Mouse (Mus musculus) intestine, embryonic 15.5 days (tissue): ENCODE measurements at regions not wholly inside any gene's neighbourhood (a gene's known extent, or its start where the extent isn't known, plus 50 kb on each side); places are given as distances from the start of the nearest gene placed in this dataset.
"Not testable (repeated sequence)": the region's sequence is repeated elsewhere in the genome, so short reads cannot be mapped to it uniquely, and the experiment has no call there.

Experiments used
- ATAC-seq: fragments of 200-750 bp; cut with Nextera tagmentation; 2 replicates; pipeline ENCODE4 v1.8.0; 2017; ENCODE audit warnings: moderate TSS enrichment, moderate library complexity
- H3K27ac ChIP-seq: fragments of 300-500 bp; sonication (generic); 2 replicates; pipeline ENCODE4 v1.5.1; 2015; ENCODE audit warnings: mild to moderate bottlenecking, inconsistent platforms
- H3K27me3 ChIP-seq: fragments of 300-500 bp; sonication (generic); replicated peaks from 2 replicates; pipeline ENCODE4 v1.6.1; 2015; ENCODE audit warnings: inconsistent platforms
- H3K36me3 ChIP-seq: fragments of 300-500 bp; sonication (generic); 2 replicates; pipeline ENCODE4 v1.6.1; 2015; ENCODE audit warnings: inconsistent platforms
- H3K4me1 ChIP-seq: fragments of 300-500 bp; sonication (generic); replicated peaks from 2 replicates; pipeline ENCODE4 v1.6.1; 2015; ENCODE audit warnings: inconsistent platforms
- H3K4me2 ChIP-seq: fragments of 300-500 bp; sonication (generic); replicated peaks from 2 replicates; pipeline ENCODE4 v1.6.1; 2015; ENCODE audit warnings: mild to moderate bottlenecking, inconsistent platforms
- H3K4me3 ChIP-seq: fragments of 300-500 bp; sonication (generic); replicated peaks from 2 replicates; pipeline ENCODE4 v1.5.1; 2015; ENCODE audit warnings: inconsistent platforms
- H3K9ac ChIP-seq: fragments of 300-500 bp; sonication (generic); 2 replicates; pipeline ENCODE4 v1.6.1; 2015; ENCODE audit warnings: inconsistent platforms
- H3K9me3 ChIP-seq: fragments of 300-500 bp; sonication (generic); 2 replicates; pipeline ENCODE4 v1.6.1; 2016; ENCODE audit warnings: inconsistent platforms
- WGBS: fragments of 180-500 bp; shearing (Covaris S2); methylation state at CpG from one replicate; pipeline ENCODE4 v1.1.7; 2015; 5-methylcytosine and 5-hydroxymethylcytosine counted together

- no peak overlapping the region for H3K27ac ChIP-seq
- 92% methylated on average over 2 of the region's 2 CpGs for WGBS
- no peak overlapping the region for H3K4me3 ChIP-seq
- H3K4me1 ChIP-seq: no peaks in the 10 kb centered on the region
- H3K36me3 ChIP-seq: no peaks in the 10 kb centered on the region
- H3K27me3 ChIP-seq: no peaks in the 10 kb centered on the region
- no peaks in the 10 kb centered on the region for H3K9me3 ChIP-seq
- ATAC-seq: no peak
- no peak overlapping the region for H3K4me2 ChIP-seq
- no peak overlapping the region for H3K9ac ChIP-seq
Measured at GRCm38 (mm10) chr5:26597991-26598390, 219.0 kb upstream of the Dpp6 start.

- 25% methylated on average over 2 of the region's 2 CpGs for WGBS
- no peak for ATAC-seq
- Histone ChIP-seq H3K9ac (no peak overlapping the region), H3K4me1 (no peaks in the 10 kb centered on the region), H3K27me3 (no peaks in the 10 kb centered on the region), H3K36me3 (no peaks in the 10 kb centered on the region), H3K9me3 (no peaks in the 10 kb centered on the region), H3K4me3 (no peak overlapping the region), H3K4me2 (no peak overlapping the region), H3K27ac (no peak overlapping the region)
Measured at GRCm38 (mm10) chr5:26619272-26619671, 197.7 kb upstream of the Dpp6 start.

GRCm38 (mm10) chr5:26622116-26622515, 194.9 kb upstream of the Dpp6 start:
- no peak overlapping the region for H3K9ac ChIP-seq
- H3K27me3 ChIP-seq: no peaks in the 10 kb centered on the region
- H3K9me3 ChIP-seq: no peaks in the 10 kb centered on the region
- ATAC-seq: no peak
- no peaks in the 10 kb centered on the region for H3K36me3 ChIP-seq
- no peaks in the 10 kb centered on the region for H3K4me1 ChIP-seq
- H3K4me3 ChIP-seq: no peak overlapping the region
- WGBS: 15% methylated on average over 2 of the region's 2 CpGs
- H3K27ac ChIP-seq: no peak overlapping the region
- no peak overlapping the region for H3K4me2 ChIP-seq

DNA sequence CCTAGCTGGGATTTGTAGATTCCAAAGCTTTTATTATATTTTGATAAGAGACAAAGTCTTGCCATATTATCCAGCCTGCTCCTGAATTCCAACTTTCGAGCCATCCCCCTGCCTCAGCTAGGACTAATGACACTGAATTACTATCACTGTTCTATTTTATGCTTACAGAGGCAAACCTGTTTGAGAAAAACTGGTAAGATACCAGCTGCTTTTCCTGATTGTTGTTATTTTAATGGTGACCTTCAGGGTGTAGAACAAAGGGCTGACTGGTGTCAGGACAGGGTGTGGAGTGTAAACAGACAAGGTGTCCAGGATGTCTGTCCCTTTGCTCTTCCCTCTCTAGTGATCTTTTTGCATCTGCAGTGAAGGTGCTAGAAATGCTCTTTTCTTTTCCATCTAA, 145.5 kb upstream of the Dpp6 start:
- no peak overlapping the region for H3K4me3 ChIP-seq
- no peaks in the 10 kb centered on the region for H3K9me3 ChIP-seq
- H3K27ac ChIP-seq: no peak overlapping the region
- ATAC-seq: no peak
- 74% methylated on average over 1 of the region's 1 CpGs for WGBS
- H3K36me3 ChIP-seq: no peaks in the 10 kb centered on the region
- H3K4me2 ChIP-seq: no peak overlapping the region
- no peaks in the 10 kb centered on the region for H3K27me3 ChIP-seq
- no peaks in the 10 kb centered on the region for H3K4me1 ChIP-seq
- no peak overlapping the region for H3K9ac ChIP-seq

- 63% methylated on average over 3 of the region's 3 CpGs for WGBS
- H3K27me3 ChIP-seq: no peaks in the 10 kb centered on the region
- no peak overlapping the region for H3K4me2 ChIP-seq
- no peaks in the 10 kb centered on the region for H3K36me3 ChIP-seq
- ATAC-seq: no peak
- H3K9me3 ChIP-seq: no peaks in the 10 kb centered on the region
- no peak overlapping the region for H3K4me3 ChIP-seq
- H3K4me1 ChIP-seq: no peaks in the 10 kb centered on the region
- no peak overlapping the region for H3K9ac ChIP-seq
- no peak overlapping the region for H3K27ac ChIP-seq
Measured at GRCm38 (mm10) chr5:26689775-26690174, 127.2 kb upstream of the Dpp6 start.

DNA sequence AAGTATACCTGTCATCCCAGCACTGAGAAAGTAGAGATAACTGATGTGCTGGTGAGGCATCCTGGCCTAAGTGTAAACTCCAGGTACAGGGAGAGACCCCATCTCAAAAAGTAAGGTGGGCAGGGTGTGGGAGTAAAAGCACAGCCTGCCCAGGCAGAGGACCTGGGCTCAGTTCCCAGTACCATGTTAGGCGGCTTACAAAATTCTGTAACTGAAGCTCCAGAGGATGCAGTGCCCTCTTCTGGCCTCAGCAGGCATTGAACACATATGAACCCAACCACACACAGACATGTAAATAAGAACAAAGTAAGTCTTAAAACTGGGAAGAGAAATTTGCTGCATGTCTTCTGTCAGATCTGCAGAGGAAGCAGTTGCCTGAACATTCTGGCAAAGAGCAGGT, 125.9 kb upstream of the Dpp6 start:
- Histone ChIP-seq H3K27me3 (no peaks in the 10 kb centered on the region), H3K4me1 (no peaks in the 10 kb centered on the region), H3K27ac (no peak overlapping the region), H3K4me2 (no peak overlapping the region), H3K4me3 (no peak overlapping the region), H3K9me3 (no peaks in the 10 kb centered on the region), H3K36me3 (no peaks in the 10 kb centered on the region), H3K9ac (no peak overlapping the region)
- no peak for ATAC-seq
- 91% methylated on average over 1 of the region's 1 CpGs for WGBS

- 52% methylated on average over 5 of the region's 5 CpGs for WGBS
- ATAC-seq: no peak
- no peaks in the 10 kb centered on the region for H3K4me1 ChIP-seq
- no peak overlapping the region for H3K4me2 ChIP-seq
- H3K36me3 ChIP-seq: no peaks in the 10 kb centered on the region
- no peak overlapping the region for H3K27ac ChIP-seq
- no peak overlapping the region for H3K9ac ChIP-seq
- H3K9me3 ChIP-seq: no peaks in the 10 kb centered on the region
- H3K27me3 ChIP-seq: no peaks in the 10 kb centered on the region
- no peak overlapping the region for H3K4me3 ChIP-seq
Measured at GRCm38 (mm10) chr5:26692013-26692412, 125.0 kb upstream of the Dpp6 start.

GRCm38 (mm10) chr5:26703621-26704020, 113.4 kb upstream of the Dpp6 start:
- H3K9ac ChIP-seq, H3K9me3 ChIP-seq, H3K36me3 ChIP-seq, H3K27me3 ChIP-seq, H3K4me1 ChIP-seq, ATAC-seq, H3K4me3 ChIP-seq, H3K27ac ChIP-seq, H3K4me2 ChIP-seq: not testable (repeated sequence)
- 77% methylated on average over 6 of the region's 6 CpGs for WGBS

DNA sequence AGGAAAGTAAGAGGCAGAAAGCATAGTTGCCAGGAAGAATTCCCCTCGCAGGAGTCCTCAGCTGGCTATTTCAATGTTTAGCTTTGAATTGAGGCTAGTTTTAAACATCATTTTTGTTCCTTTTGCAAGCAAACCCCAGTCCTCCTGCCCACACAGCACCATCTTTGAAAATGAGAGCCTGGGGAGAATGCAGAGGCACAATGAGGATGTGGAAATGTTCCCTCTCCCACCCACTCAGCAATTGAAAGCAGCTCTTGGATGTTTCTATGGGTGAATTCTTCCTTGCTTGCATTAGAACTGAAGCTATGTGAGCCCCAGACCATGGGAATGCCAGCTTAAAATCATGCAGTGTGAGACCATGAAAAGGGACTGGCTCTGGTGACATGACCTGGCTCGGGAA, 109.3 kb upstream of the Dpp6 start:
- Histone ChIP-seq H3K27me3 (no peaks in the 10 kb centered on the region), H3K9me3 (no peaks in the 10 kb centered on the region), H3K4me1 (no peaks in the 10 kb centered on the region), H3K4me3 (no peak overlapping the region), H3K27ac (no peak overlapping the region), H3K9ac (no peak overlapping the region), H3K4me2 (no peak overlapping the region), H3K36me3 (no peaks in the 10 kb centered on the region)
- no peak for ATAC-seq
- WGBS: 77% methylated on average over 2 of the region's 2 CpGs

DNA sequence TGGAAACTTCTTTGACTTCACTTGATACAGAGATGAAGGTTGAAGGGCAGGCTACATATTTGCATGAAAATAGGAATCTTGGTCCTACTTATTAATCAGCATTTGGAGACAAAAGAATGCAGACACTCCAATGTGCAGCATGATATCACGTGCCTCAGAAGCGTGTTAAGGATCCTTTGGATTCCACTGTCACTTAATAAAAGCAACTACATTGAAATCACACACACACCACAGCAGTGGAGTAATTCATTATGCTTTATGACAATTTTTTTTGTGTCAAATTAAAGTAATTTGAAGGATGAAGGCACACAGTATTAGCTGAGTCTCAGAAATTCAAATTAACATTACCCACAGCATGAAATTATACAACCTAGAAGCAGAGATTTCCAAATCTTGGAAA, 92.5 kb upstream of the Dpp6 start:
- Histone ChIP-seq H3K9ac (no peak overlapping the region), H3K9me3 (no peaks in the 10 kb centered on the region), H3K27me3 (no peaks in the 10 kb centered on the region), H3K36me3 (no peaks in the 10 kb centered on the region), H3K4me3 (no peak overlapping the region), H3K4me1 (no peaks in the 10 kb centered on the region), H3K4me2 (no peak overlapping the region), H3K27ac (no peak overlapping the region)
- WGBS: 90% methylated on average over 2 of the region's 2 CpGs
- no peak for ATAC-seq

DNA sequence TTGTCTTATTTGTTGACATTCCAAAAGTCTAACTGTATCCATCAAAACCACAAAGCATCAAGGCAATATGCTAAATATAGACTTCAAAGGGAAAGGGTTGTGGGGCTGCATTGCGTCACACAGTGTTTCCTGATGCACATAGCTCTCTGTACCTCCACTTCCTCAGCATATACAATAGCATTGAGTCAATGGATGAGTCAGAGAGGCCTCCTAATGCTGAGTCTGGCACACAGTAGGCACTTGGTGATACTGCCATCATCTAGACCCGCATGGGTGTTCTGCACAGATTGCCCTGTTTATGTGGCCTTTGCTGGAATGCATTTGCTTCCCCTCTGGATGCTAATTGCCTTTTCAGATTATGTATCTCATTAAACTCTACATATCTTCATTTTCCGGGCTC, 91.0 kb upstream of the Dpp6 start:
- Histone ChIP-seq H3K4me2 (no peak overlapping the region), H3K4me1 (no peaks in the 10 kb centered on the region), H3K27me3 (no peaks in the 10 kb centered on the region), H3K27ac (no peak overlapping the region), H3K9me3 (no peaks in the 10 kb centered on the region), H3K4me3 (no peak overlapping the region), H3K36me3 (no peaks in the 10 kb centered on the region), H3K9ac (no peak overlapping the region)
- 84% methylated on average over 3 of the region's 3 CpGs for WGBS
- no peak for ATAC-seq

DNA sequence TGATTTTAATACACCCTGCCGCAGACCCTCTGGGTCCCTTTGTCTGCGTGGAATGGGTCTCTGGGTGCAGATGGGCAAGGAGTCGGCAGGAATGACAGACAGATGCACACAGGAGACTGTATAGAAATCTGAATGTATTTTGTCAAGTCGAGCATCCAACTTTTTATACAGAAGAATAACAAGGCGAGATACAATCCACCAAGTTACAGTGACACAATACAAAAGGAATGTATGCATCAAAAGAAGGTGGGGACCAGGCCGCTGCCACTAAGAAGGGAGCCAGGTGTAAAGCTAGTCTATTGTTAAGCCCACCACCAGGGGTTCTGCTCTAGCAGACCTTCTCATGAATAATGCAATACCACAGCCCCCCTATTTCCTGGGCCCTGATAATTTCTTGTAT, 65.8 kb upstream of the Dpp6 start:
- WGBS: 87% methylated on average over 6 of the region's 6 CpGs
- H3K36me3 ChIP-seq, H3K9me3 ChIP-seq, H3K27ac ChIP-seq, H3K4me2 ChIP-seq, H3K9ac ChIP-seq, H3K4me3 ChIP-seq, H3K27me3 ChIP-seq, ATAC-seq, H3K4me1 ChIP-seq: not testable (repeated sequence)

DNA sequence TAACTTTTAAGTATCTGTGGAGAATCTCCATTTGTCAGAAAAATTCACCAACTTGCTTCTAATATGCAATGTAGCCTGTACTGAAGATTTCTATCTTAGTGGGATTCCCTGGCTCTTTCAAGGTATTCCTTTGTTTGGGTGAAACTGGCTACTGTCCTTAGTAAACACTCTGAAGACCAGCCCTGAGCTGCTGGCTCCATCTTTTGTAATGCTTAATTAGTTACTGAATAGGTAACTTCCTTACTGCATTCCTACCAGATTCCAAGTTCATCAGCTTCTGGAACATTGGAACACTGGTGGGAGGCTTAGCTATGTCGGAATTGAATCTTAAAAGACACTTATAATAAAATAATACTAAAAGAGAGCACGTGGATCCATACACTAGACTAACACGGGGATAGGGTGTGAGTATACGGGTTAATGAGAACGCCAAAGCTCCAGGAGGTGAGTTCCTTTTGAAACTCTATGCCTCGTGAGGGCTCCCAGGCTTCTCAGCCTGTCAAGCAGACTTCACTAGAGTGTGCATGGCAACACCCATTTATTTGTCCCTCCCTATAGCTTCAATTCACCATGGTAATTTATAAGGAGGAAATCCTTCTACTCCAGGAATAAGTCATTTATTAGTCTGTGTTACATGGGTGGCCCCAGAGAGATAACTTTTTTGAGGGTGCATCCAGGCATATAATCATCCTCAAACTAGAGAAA, 65.2 kb upstream of the Dpp6 start:
- not testable (repeated sequence) for H3K9ac ChIP-seq, H3K27me3 ChIP-seq, H3K4me2 ChIP-seq, ATAC-seq, H3K9me3 ChIP-seq, H3K4me3 ChIP-seq, H3K27ac ChIP-seq, H3K36me3 ChIP-seq, H3K4me1 ChIP-seq
- WGBS: 83% methylated on average over 6 of the region's 6 CpGs
